Mouse (Mus musculus) hindbrain, embryonic 11.5 days (tissue): ENCODE measurements around the gene Trappc13. TPM values are rescaled to one million over a fixed set of nuclear protein-coding genes. Genes with fewer than 3 reads are reported as not detected.

Source experiments
- polyA plus RNA-seq: library from polyadenylated mRNA; unstranded; fragments of >200 nt; fragmentation: Nextera tagmentation; extraction: Ambion mirVana; gene quantifications from 2 replicates; pipeline ENCODE4 v1.2.1, GENCODE M21; 2014

Trappc13 gene
- polyA plus RNA-seq, 1 experiment from 2014 or later: 85.4 TPM

Other genes with a start within 250 kb of the Trappc13 start
- gene Nln, start 68.9 kb downstream of the Trappc13 start, polyA plus RNA-seq: 22.8 and 26.1 TPM in 2 replicates
- gene Sgtb, start 68.7 kb downstream of the Trappc13 start, polyA plus RNA-seq: 27.6 and 27.9 TPM in 2 replicates
- gene Trim23, start 328 bp upstream of the Trappc13 start, polyA plus RNA-seq: 28.1 and 28.7 TPM in 2 replicates
- gene Cenpk, start 50.1 kb upstream of the Trappc13 start, polyA plus RNA-seq: 61.6 and 70.2 TPM in 2 replicates
- 13.2 and 13.4 TPM in 2 replicates for gene Ppwd1, start 50.4 kb upstream of the Trappc13 start, polyA plus RNA-seq
- gene Adamts6, start 109.4 kb upstream of the Trappc13 start, polyA plus RNA-seq: 1.6 and 2.5 TPM in 2 replicates